Mouse (Mus musculus) ZHBTc4 (cell line): ENCODE results near the gene Rad51b.
A peak's percentile ranks its signal among the peaks of the same experiment; 100 is the strongest.

Experiments used
- DNase-seq: peaks from one replicate; pipeline ENCODE4 v3.0.0-alpha.2; 2011; ENCODE audit warnings: low read depth, low spot score

Rad51b gene

DNA sequence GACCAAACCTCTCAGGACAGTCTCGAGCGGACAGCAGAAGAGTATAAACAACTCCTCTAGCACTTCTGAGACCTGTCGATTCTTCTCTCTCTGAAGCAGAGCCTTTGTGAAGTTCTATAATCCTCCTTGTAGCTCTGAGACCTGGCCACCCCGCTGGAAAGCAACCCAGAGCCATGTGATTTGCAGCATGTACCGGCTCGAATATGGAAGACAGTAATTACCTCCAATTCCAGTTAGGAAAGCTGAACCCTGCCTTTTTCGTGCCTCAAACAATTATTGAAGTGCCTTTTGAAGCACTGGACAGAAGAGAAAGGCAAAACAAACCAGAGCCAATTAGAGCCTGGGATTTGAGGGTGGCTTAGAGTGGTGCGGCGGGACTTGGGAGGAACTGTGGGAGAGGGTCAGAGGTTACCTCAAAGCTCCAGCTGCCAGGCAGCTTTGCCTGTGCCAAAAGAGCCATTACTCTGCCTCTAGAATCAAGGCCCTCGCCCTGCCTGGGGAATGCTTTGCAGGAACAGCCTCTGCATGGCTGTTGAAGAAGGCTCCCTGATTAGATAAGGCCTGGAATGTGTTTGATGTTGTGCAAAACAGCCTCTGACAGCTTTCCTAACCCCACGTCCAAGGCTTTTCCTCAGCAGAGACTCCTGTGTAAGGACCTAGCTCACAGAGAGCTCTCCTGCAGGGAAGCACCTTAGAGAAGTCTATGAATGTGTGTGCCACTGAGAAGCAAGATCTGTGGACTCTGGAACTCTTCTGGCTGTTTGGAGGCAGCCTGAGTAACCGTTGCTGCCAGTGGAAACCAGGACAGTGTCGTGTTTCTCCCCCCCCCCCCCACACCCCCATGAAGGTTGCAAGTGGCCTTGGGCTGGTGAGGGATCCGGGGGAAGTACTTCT lies 562.5 kb downstream of the Rad51b start:
- DNase-seq = peak; percentile 34

GRCm38 (mm10) chr12:79860248-79860555 lies 563.1 kb downstream of the Rad51b start:
- DNase-seq = no peak
